Comparison of ENCODE assay signal across 8 mouse cellular contexts in the genomic region with DNA sequence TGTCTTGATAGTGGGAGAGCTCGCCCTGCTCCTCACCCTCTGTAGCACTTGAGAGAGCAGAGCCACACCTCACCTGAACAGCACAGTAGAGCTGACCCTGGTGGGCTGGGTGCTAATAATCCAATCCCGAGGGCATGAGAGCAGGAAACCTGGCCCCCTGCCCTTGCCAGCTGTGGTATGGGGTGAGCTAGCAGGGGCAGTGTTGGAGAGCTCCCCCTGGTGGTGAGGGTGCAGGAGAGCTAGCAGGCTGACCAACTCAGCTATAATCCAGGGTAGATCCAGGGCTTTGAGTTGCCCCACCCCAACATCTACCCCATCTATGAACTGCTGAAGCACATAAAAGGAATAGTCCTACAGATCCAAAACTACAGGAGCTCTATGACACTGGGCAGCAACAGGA.
A peak's percentile ranks its signal among the peaks of the same experiment; 100 is the strongest.
DNase-seq lines count a peak whose midpoint lies in the region; ATAC-seq lines count a peak whose summit lies in the region.

No protein-coding gene starts in this region.

- H3K9me3 ChIP-seq in limb, embryonic 10.5 days (replicated peaks): no peaks in the 10 kb centered on the region
- no peaks in the 10 kb centered on the region for H3K9me3 ChIP-seq in intestine, embryonic 16.5 days (ENCODE audit: control insufficient read depth, low read length)

- H3K36me3 ChIP-seq in limb, embryonic 10.5 days: no peaks in the 10 kb centered on the region
- no peaks in the 10 kb centered on the region for H3K36me3 ChIP-seq in splenic B cell, adult 2 months (ENCODE audit: control insufficient read depth, insufficient read depth, low read length, poor library complexity, severe bottlenecking)
- H3K36me3 ChIP-seq in intestine, embryonic 16.5 days (ENCODE audit: control insufficient read depth, insufficient read depth, low read length): no peaks in the 10 kb centered on the region

- no peaks in the 10 kb centered on the region for H3K4me1 ChIP-seq in limb, embryonic 10.5 days
- no peaks in the 10 kb centered on the region for H3K4me1 ChIP-seq in intestine, embryonic 16.5 days (ENCODE audit: control insufficient read depth, insufficient read depth, low read length)

- peak overlapping the region; percentile 31; the same call in 1 of the 2 replicates for H3K27ac ChIP-seq in limb, embryonic 10.5 days
- no peak overlapping the region for H3K27ac ChIP-seq in intestine, embryonic 16.5 days (ENCODE audit: low read length)

- no peak overlapping the region for H3K9ac ChIP-seq in intestine, embryonic 16.5 days (ENCODE audit: low read depth, low read length)

- no peaks in the 10 kb centered on the region for H3K27me3 ChIP-seq in limb, embryonic 10.5 days (ENCODE audit: low read depth, poor library complexity, severe bottlenecking)
- H3K27me3 ChIP-seq in splenic B cell, adult 2 months (ENCODE audit: control insufficient read depth, insufficient read depth, low read length, poor library complexity, severe bottlenecking): no peaks in the 10 kb centered on the region
- no peaks in the 10 kb centered on the region for H3K27me3 ChIP-seq in intestine, embryonic 16.5 days (replicated peaks; ENCODE audit: control insufficient read depth, insufficient read depth, low read length)

- no peak for ATAC-seq in intestine, embryonic 16.5 days

- no peak overlapping the region for H3K4me2 ChIP-seq in intestine, embryonic 16.5 days (ENCODE audit: low read depth, low read length)

- 80% methylated on average over 2 of the region's 2 CpGs for WGBS in limb, embryonic 10.5 days
- WGBS in intestine, embryonic 16.5 days: 91% methylated on average over 2 of the region's 2 CpGs

- H3K4me3 ChIP-seq in limb, embryonic 10.5 days: no peak overlapping the region
- no peak overlapping the region for H3K4me3 ChIP-seq in intestine, embryonic 16.5 days (ENCODE audit: low read length)

- peak; percentile 6 to 32 for DNase-seq in cerebellum, postnatal 14 days
- no peak for DNase-seq in cerebellum, adult 18-20 months
- DNase-seq in 3134 (ENCODE audit: extremely low read depth, insufficient read length, low spot score): peak; percentile 21
- DNase-seq in adrenal gland, postnatal 36 days: peak; percentile 56 to 74
- DNase-seq in limb, embryonic 10.5 days (ENCODE audit: low spot score): no peak
- DNase-seq in splenic B cell, adult 2 months (ENCODE audit: low read depth, low spot score): peak; percentile 31
- DNase-seq in cerebellum, adult 11-12 months: no peak

Comparison
In these comparisons a context has a peak if more than half of its experiments do, and no peak if none do; other contexts are left out.
1. DNase-seq: peak in cerebellum, postnatal 14 days (2 of 2), 3134 (single experiment), adrenal gland, postnatal 36 days (2 of 2) and splenic B cell, adult 2 months (single experiment); none in cerebellum, adult 18-20 months (0 of 2), limb, embryonic 10.5 days (single experiment) and cerebellum, adult 11-12 months (single experiment).